Mouse (Mus musculus): ENCODE data around the gene Slc2a5. TPM values are rescaled to one million over a fixed set of nuclear protein-coding genes. Genes with fewer than 3 reads are reported as not detected.

Slc2a5 gene
- total and polyA plus RNA-seq, 3 experiments, result 0.58 to 4.9 TPM; not detected in 1

GRCm38 (mm10) chr4:150091887-150092582, 27.0 kb upstream of the Slc2a5 start (continued):
- TF ChIP-seq CHD1 (IDR thresholded peaks at IDR 0.05; ENCODE audit: low read depth, low read length), result no peak
- TF ChIP-seq MAFK (IDR thresholded peaks at IDR 0.05; ENCODE audit: borderline replicate concordance, low read depth, low read length), result no peak
- TF ChIP-seq E2F4 (IDR thresholded peaks at IDR 0.05; ENCODE audit: borderline replicate concordance, low read depth, low read length), result no peak
- peak; percentile 28; the same call in 1 of the 2 replicates for TF ChIP-seq ZC3H11A (IDR thresholded peaks at IDR 0.05; ENCODE audit: low read depth, low read length)
- TF ChIP-seq SIN3A (IDR thresholded peaks at IDR 0.05; ENCODE audit: low read length), result no peak
- TF ChIP-seq ETS1 (IDR thresholded peaks at IDR 0.05; ENCODE audit: low read depth, low read length), result no peak
- TF ChIP-seq GATA1 (IDR thresholded peaks at IDR 0.05; ENCODE audit: low read depth, low read length), result no peak
- no peak for TF ChIP-seq NELFE (IDR thresholded peaks at IDR 0.05; ENCODE audit: low read depth, low read length)
- TF ChIP-seq MXI1 (IDR thresholded peaks at IDR 0.05; ENCODE audit: low read depth, low read length), result no peak
- 0 out of 2 replicates have a peak, but pooled peaks have one; percentile 39 for TF ChIP-seq BHLHE40 (IDR thresholded peaks at IDR 0.05; ENCODE audit: borderline replicate concordance, low read depth, low read length)
- TF ChIP-seq POLR2AphosphoS5 (IDR thresholded peaks at IDR 0.05; ENCODE audit: borderline replicate concordance, low read depth, low read length), result no peak
- peak; percentile 27 for TF ChIP-seq RAD21 (IDR thresholded peaks at IDR 0.05; ENCODE audit: low read depth, low read length)
- peak; percentile 14; the same call in 1 of the 2 replicates for TF ChIP-seq RCOR1 (IDR thresholded peaks at IDR 0.05; ENCODE audit: low read depth, low read length)
- no peak for TF ChIP-seq USF1 (IDR thresholded peaks at IDR 0.05; ENCODE audit: low read depth, low read length)
- TF ChIP-seq TBP (IDR thresholded peaks at IDR 0.05; ENCODE audit: low read depth, low read length), result no peak
- 0 out of 2 replicates have a peak, but pooled peaks have one; percentile 10 for TF ChIP-seq TCF12 (IDR thresholded peaks at IDR 0.05; ENCODE audit: low read depth, low read length)

GRCm38 (mm10) chr4:150092583-150092902, 26.5 kb upstream of the Slc2a5 start:
- Histone ChIP-seq H3K4me1 (ENCODE audit: control insufficient read depth in 1 of 2, insufficient read depth in 2 of 2, low read length in 2 of 2) (peaks cover 0 to 2% of the 10 kb centered on the region in 2 experiments; a peak in 1 of 4 replicates), H3K4me3 (ENCODE audit: control insufficient read depth in 1 of 2, insufficient read depth in 1 of 2, low read depth in 2 of 2, low read length in 2 of 2) (no peak overlapping the region), H3K9ac (ENCODE audit: control insufficient read depth, low read depth, low read length, poor library complexity, severe bottlenecking) (no peak overlapping the region), H3K27ac (ENCODE audit: control insufficient read depth, low read depth, low read length) (no peak overlapping the region), H3K27me3 (ENCODE audit: control insufficient read depth in 1 of 2, insufficient read depth in 2 of 2, low read length in 2 of 2) (no peaks in the 10 kb centered on the region), H3K79me2 (ENCODE audit: control insufficient read depth, insufficient read depth, low read length, poor library complexity) (no peaks in the 10 kb centered on the region), H3K9me3 (replicated peaks; ENCODE audit: insufficient read depth, low read length) (no peaks in the 10 kb centered on the region), H3K36me3 (ENCODE audit: control insufficient read depth in 1 of 2, insufficient read depth in 2 of 2, low read length in 2 of 2) (0 out of 4 replicates have a peak, but pooled peaks cover 0 to 2% of the 10 kb centered on the region in 2 experiments)
- TF ChIP-seq RCOR1 (IDR thresholded peaks at IDR 0.05; ENCODE audit: low read depth, low read length) (no peak), MXI1 (IDR thresholded peaks at IDR 0.05; ENCODE audit: low read depth, low read length) (no peak), CTCF (IDR thresholded peaks at IDR 0.05 in 2 of 3, conservative IDR thresholded peaks at IDR 0.05 in 1 of 3; ENCODE audit: control insufficient read depth in 1 of 3, insufficient read depth in 1 of 3, low read depth in 2 of 3, low read length in 3 of 3, poor library complexity in 1 of 3, severe bottlenecking in 1 of 3) (peak in 1 of 3 experiments; percentile 44; a peak in 2 of 6 replicates), BHLHE40 (IDR thresholded peaks at IDR 0.05; ENCODE audit: borderline replicate concordance, low read depth, low read length) (no peak), UBTF (IDR thresholded peaks at IDR 0.05; ENCODE audit: borderline replicate concordance, insufficient read depth, low read depth, low read length) (no peak), GABPA (IDR thresholded peaks at IDR 0.05; ENCODE audit: low read depth, low read length) (no peak), ZC3H11A (IDR thresholded peaks at IDR 0.05; ENCODE audit: low read depth, low read length) (no peak), TAL1 (IDR thresholded peaks at IDR 0.05; ENCODE audit: low read length) (no peak), ZKSCAN1 (IDR thresholded peaks at IDR 0.05; ENCODE audit: low read depth, low read length) (no peak), E2F4 (IDR thresholded peaks at IDR 0.05; ENCODE audit: borderline replicate concordance, low read depth, low read length) (no peak), MAX (IDR thresholded peaks at IDR 0.05; ENCODE audit: low read length) (no peak), MAZ (IDR thresholded peaks at IDR 0.05; ENCODE audit: low read depth, low read length) (0 out of 2 replicates have a peak, but pooled peaks have one; percentile 16), KAT2A (conservative IDR thresholded peaks at IDR 0.05; ENCODE audit: low read depth, low read length) (no peak)
- DNase-seq (ENCODE audit: low read depth, low spot score), result no peak

All from MEL (cell line).